Mouse (Mus musculus) CD4-positive helper T cell, adult 2 months (primary cell): ENCODE measurements around the gene Sae1.

Source experiments
- DNase-seq: peaks from one replicate; pipeline ENCODE4 v3.0.0-alpha.2; 2012; ENCODE audit warnings: low read depth, missing footprints, low spot score

Sae1 gene

GRCm38 (mm10) chr7:16364319-16364718 is 23.3 kb downstream of the Sae1 start:
- peak; percentile 89 for DNase-seq

GRCm38 (mm10) chr7:16357602-16358001 is 30.0 kb downstream of the Sae1 start:
- no peak for DNase-seq

GRCm38 (mm10) chr7:16355854-16356594 is 31.6 kb downstream of the Sae1 start:
- DNase-seq = no peak

- peak; percentile 27 for DNase-seq
Measured at GRCm38 (mm10) chr7:16349999-16350398, 37.6 kb downstream of the Sae1 start.

- DNase-seq = no peak
Measured at GRCm38 (mm10) chr7:16345297-16345696, 42.3 kb downstream of the Sae1 start.

GRCm38 (mm10) chr7:16344598-16344997 is 43.0 kb downstream of the Sae1 start:
- DNase-seq = no peak

- DNase-seq = peak; percentile 40
Measured at GRCm38 (mm10) chr7:16337733-16338132, 49.9 kb downstream of the Sae1 start.

GRCm38 (mm10) chr7:16329146-16329545 is 58.5 kb downstream of the Sae1 start:
- DNase-seq = no peak

- DNase-seq = no peak
Measured at GRCm38 (mm10) chr7:16326607-16326971, 61.0 kb downstream of the Sae1 start.

- DNase-seq = peak; percentile 78
Measured at GRCm38 (mm10) chr7:16325920-16326606, 61.5 kb downstream of the Sae1 start.

- no peak for DNase-seq
Measured at GRCm38 (mm10) chr7:16324661-16325060, 62.9 kb downstream of the Sae1 start.

- DNase-seq = no peak
Measured at GRCm38 (mm10) chr7:16320479-16320878, 67.1 kb downstream of the Sae1 start.

GRCm38 (mm10) chr7:16319216-16319615 is 68.4 kb downstream of the Sae1 start:
- DNase-seq = no peak

- DNase-seq = no peak
Measured at GRCm38 (mm10) chr7:16317094-16317493, 70.5 kb downstream of the Sae1 start.

- no peak for DNase-seq
Measured at GRCm38 (mm10) chr7:16315222-16315759, 72.3 kb downstream of the Sae1 start.

GRCm38 (mm10) chr7:16314221-16314775 is 73.3 kb downstream of the Sae1 start:
- DNase-seq = no peak

GRCm38 (mm10) chr7:16313481-16314220 is 74.0 kb downstream of the Sae1 start:
- peak; percentile 86 for DNase-seq

- DNase-seq = peak; percentile 60
Measured at GRCm38 (mm10) chr7:16312672-16313311, 74.8 kb downstream of the Sae1 start.

GRCm38 (mm10) chr7:16312011-16312671 is 75.5 kb downstream of the Sae1 start:
- peak; percentile 49 for DNase-seq

- peak; percentile 65 for DNase-seq
Measured at GRCm38 (mm10) chr7:16311453-16312004, 76.1 kb downstream of the Sae1 start.
